Mouse (Mus musculus) E14TG2a.4 (cell line): ENCODE data around the gene Pax2.

ENCODE experiments used
- H3K27me3 ChIP-seq: 2 replicates; pipeline ENCODE4 v1.6.1; 2014; ENCODE audit warnings: low read length, control low read depth; ENCODE audit not compliant: insufficient read depth
- H3K36me3 ChIP-seq: 2 replicates; pipeline ENCODE4 v1.6.1; 2014; ENCODE audit warnings: low read length, control low read depth; ENCODE audit not compliant: insufficient read depth
- H3K4me1 ChIP-seq: replicated peaks from 2 replicates; pipeline ENCODE4 v1.6.1; 2014; ENCODE audit warnings: low read depth, low read length, control low read depth
- H3K4me3 ChIP-seq: replicated peaks from 2 replicates; pipeline ENCODE4 v1.5.1; 2014; ENCODE audit warnings: mild to moderate bottlenecking, low read length
- H3K9me3 ChIP-seq: 2 replicates; pipeline ENCODE4 v1.6.1; 2014; ENCODE audit warnings: low read length, control low read depth
- CTCF ChIP-seq: conservative IDR thresholded peaks from 2 replicates; pipeline ENCODE4 v1.5.1; 2014; ENCODE audit warnings: low read length
- NANOG ChIP-seq: IDR thresholded peaks from 2 replicates; pipeline ENCODE4 v1.6.1; 2014; ENCODE audit warnings: borderline replicate concordance, low read length, mixed read lengths
- POU5F1 ChIP-seq: IDR thresholded peaks from 2 replicates; pipeline ENCODE4 v1.6.1; 2014; ENCODE audit warnings: low read length, borderline replicate concordance

The Pax2 gene

GRCm38 (mm10) chr19:44760259-44761131, 4.7 kb downstream of the Pax2 start:
- peaks cover 53% of the 10 kb centered on the region for H3K4me1 ChIP-seq
- no peaks in the 10 kb centered on the region for H3K36me3 ChIP-seq
- peak overlapping the region; percentile 23; the same call in 1 of the 2 replicates for H3K4me3 ChIP-seq
- H3K27me3 ChIP-seq = peaks cover 98% of the 10 kb centered on the region
- TF ChIP-seq CTCF = no peak
- no peak for TF ChIP-seq NANOG
- TF ChIP-seq POU5F1 = no peak
- H3K9me3 ChIP-seq = no peaks in the 10 kb centered on the region

- H3K9me3 ChIP-seq = peaks cover 6% of the 10 kb centered on the region
- H3K27me3 ChIP-seq = peaks cover 93% of the 10 kb centered on the region
- no peak overlapping the region; the same call in 1 of the 2 replicates for H3K4me3 ChIP-seq
- peaks cover 44% of the 10 kb centered on the region for H3K4me1 ChIP-seq
- no peaks in the 10 kb centered on the region for H3K36me3 ChIP-seq
- TF ChIP-seq CTCF (no peak), POU5F1 (no peak), NANOG (no peak)
Measured at GRCm38 (mm10) chr19:44762121-44762621, 6.3 kb downstream of the Pax2 start.

- peaks cover 41% of the 10 kb centered on the region for H3K4me1 ChIP-seq
- H3K27me3 ChIP-seq = peaks cover 45% of the 10 kb centered on the region
- TF ChIP-seq NANOG (no peak), POU5F1 (no peak), CTCF (no peak)
- no peaks in the 10 kb centered on the region for H3K36me3 ChIP-seq
- no peak overlapping the region for H3K4me3 ChIP-seq
- H3K9me3 ChIP-seq = peaks cover 13% of the 10 kb centered on the region
Measured at GRCm38 (mm10) chr19:44770268-44771050, 14.6 kb downstream of the Pax2 start.

- Histone ChIP-seq H3K4me3 (no peak overlapping the region), H3K4me1 (peaks cover 41% of the 10 kb centered on the region), H3K27me3 (peaks cover 43% of the 10 kb centered on the region), H3K9me3 (peaks cover 13% of the 10 kb centered on the region), H3K36me3 (no peaks in the 10 kb centered on the region)
- TF ChIP-seq CTCF (no peak), NANOG (no peak), POU5F1 (no peak)
Measured at GRCm38 (mm10) chr19:44771499-44771898, 15.7 kb downstream of the Pax2 start.

- no peaks in the 10 kb centered on the region for H3K4me1 ChIP-seq
- TF ChIP-seq POU5F1 = no peak
- no peak for TF ChIP-seq NANOG
- no peak for TF ChIP-seq CTCF
- H3K27me3 ChIP-seq = peaks cover 40% of the 10 kb centered on the region
- no peak overlapping the region for H3K4me3 ChIP-seq
- no peaks in the 10 kb centered on the region for H3K9me3 ChIP-seq
- H3K36me3 ChIP-seq = no peaks in the 10 kb centered on the region
Measured at GRCm38 (mm10) chr19:44781987-44782386, 26.1 kb downstream of the Pax2 start.

GRCm38 (mm10) chr19:44784391-44784790, 28.5 kb downstream of the Pax2 start:
- TF ChIP-seq POU5F1 (no peak), NANOG (no peak), CTCF (no peak)
- no peak overlapping the region for H3K4me3 ChIP-seq
- H3K9me3 ChIP-seq = no peaks in the 10 kb centered on the region
- H3K27me3 ChIP-seq = peaks cover 54% of the 10 kb centered on the region
- H3K4me1 ChIP-seq = no peaks in the 10 kb centered on the region
- H3K36me3 ChIP-seq = no peaks in the 10 kb centered on the region

GRCm38 (mm10) chr19:44788488-44788887, 32.6 kb downstream of the Pax2 start:
- TF ChIP-seq POU5F1 (no peak), NANOG (no peak), CTCF (no peak)
- peaks cover 69% of the 10 kb centered on the region for H3K27me3 ChIP-seq
- H3K36me3 ChIP-seq = no peaks in the 10 kb centered on the region
- H3K4me3 ChIP-seq = no peak overlapping the region
- H3K4me1 ChIP-seq = peaks cover 8% of the 10 kb centered on the region
- no peaks in the 10 kb centered on the region for H3K9me3 ChIP-seq

GRCm38 (mm10) chr19:44791981-44792380, 36.1 kb downstream of the Pax2 start:
- no peak for TF ChIP-seq NANOG
- no peak for TF ChIP-seq POU5F1
- TF ChIP-seq CTCF = no peak
- no peak overlapping the region for H3K4me3 ChIP-seq
- H3K36me3 ChIP-seq = no peaks in the 10 kb centered on the region
- H3K27me3 ChIP-seq = peaks cover 40% of the 10 kb centered on the region
- peaks cover 13% of the 10 kb centered on the region for H3K4me1 ChIP-seq
- H3K9me3 ChIP-seq = no peaks in the 10 kb centered on the region
